Mouse (Mus musculus) intestine, embryonic 14.5 days (tissue): ENCODE results near the gene Fam19a3. TPM values are rescaled to one million over a fixed set of nuclear protein-coding genes. Genes with fewer than 3 reads are reported as not detected.

Source experiments
- ATAC-seq: fragments of 200-750 bp; cut with Nextera tagmentation; replicated peaks from 2 replicates; pipeline ENCODE4 v1.8.0; 2017; ENCODE audit warnings: low read depth, moderate number of reproducible peaks, moderate TSS enrichment, moderate library complexity; ENCODE audit not compliant: low FRiP score, low TSS enrichment
- DNase-seq: peaks from one replicate; pipeline ENCODE4 v3.0.0-alpha.2; 2018; ENCODE audit warnings: low spot score
- H3K27ac ChIP-seq: fragments of 300-500 bp; sonication (generic); 2 replicates; pipeline ENCODE4 v1.5.1; 2014; ENCODE audit warnings: low read depth, mild to moderate bottlenecking, control low read depth
- H3K27me3 ChIP-seq: fragments of 300-500 bp; sonication (generic); replicated peaks from 2 replicates; pipeline ENCODE4 v1.6.1; 2014; ENCODE audit warnings: low read length, control low read depth; ENCODE audit not compliant: control insufficient read depth, insufficient read depth
- H3K36me3 ChIP-seq: fragments of 300-500 bp; sonication (generic); 2 replicates; pipeline ENCODE4 v1.6.1; 2014; ENCODE audit warnings: low read length, control low read depth; ENCODE audit not compliant: control insufficient read depth, insufficient read depth
- H3K4me1 ChIP-seq: fragments of 300-500 bp; sonication (generic); replicated peaks from 2 replicates; pipeline ENCODE4 v1.6.1; 2014; ENCODE audit warnings: low read length, control low read depth, mixed read lengths; ENCODE audit not compliant: control insufficient read depth, insufficient read depth
- H3K4me2 ChIP-seq: fragments of 300-500 bp; sonication (generic); 2 replicates; pipeline ENCODE4 v1.6.1; 2014; ENCODE audit warnings: low read length
- H3K4me3 ChIP-seq: fragments of 300-500 bp; sonication (generic); 2 replicates; pipeline ENCODE4 v1.5.1; 2014; ENCODE audit warnings: low read depth, low read length, control low read depth, mixed read lengths
- H3K9ac ChIP-seq: fragments of 300-500 bp; sonication (generic); 2 replicates; pipeline ENCODE4 v1.6.1; 2014; ENCODE audit warnings: mild to moderate bottlenecking, low read length
- H3K9me3 ChIP-seq: fragments of 300-500 bp; sonication (generic); 2 replicates; pipeline ENCODE4 v1.6.1; 2016; ENCODE audit warnings: low read length, control low read depth; ENCODE audit not compliant: control insufficient read depth
- WGBS: fragments of 180-500 bp; shearing (Covaris S2); extraction: QIAGEN DNeasy Blood & Tissue Kit; methylation state at CpG from one replicate; pipeline ENCODE4 v1.1.7; 2014; 5-methylcytosine and 5-hydroxymethylcytosine counted together
- polyA plus RNA-seq: library from polyadenylated mRNA; unstranded; fragments of >200 nt; fragmentation: Nextera tagmentation; extraction: Ambion mirVana; gene quantifications from 2 replicates; pipeline ENCODE4 v1.2.1, GENCODE M21; 2014

The Fam19a3 gene
- polyA plus RNA-seq, 1 experiment from 2014 or later, result 0.04 TPM

DNA sequence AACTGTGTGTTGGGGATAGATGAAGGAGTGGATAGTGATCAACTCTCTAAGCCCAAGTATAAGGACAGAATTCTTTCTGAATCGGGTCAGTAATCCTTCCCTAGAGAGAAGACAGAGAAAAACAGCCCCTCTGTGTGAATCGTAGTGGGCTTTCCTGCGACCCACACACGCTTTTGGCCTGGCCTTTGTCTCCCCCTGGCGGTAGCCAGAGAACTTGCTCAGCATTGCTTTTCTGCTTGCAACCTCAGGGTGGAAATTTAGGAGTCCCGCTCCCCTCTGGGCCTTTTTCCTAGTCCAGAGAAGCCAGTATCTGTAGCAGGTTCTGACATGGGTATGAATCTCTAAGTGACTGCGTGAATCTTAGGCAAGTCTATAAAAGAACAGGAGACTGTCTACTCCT lies 1.7 kb downstream of the Fam19a3 start:
- Histone ChIP-seq H3K4me2 (no peak overlapping the region), H3K9ac (no peak overlapping the region), H3K27ac (no peak overlapping the region), H3K9me3 (no peaks in the 10 kb centered on the region), H3K4me3 (no peak overlapping the region), H3K27me3 (peaks cover 82% of the 10 kb centered on the region), H3K4me1 (peaks cover 19% of the 10 kb centered on the region; the same call in 1 of the 2 replicates), H3K36me3 (no peaks in the 10 kb centered on the region)
- no peak for ATAC-seq
- WGBS, result 1% methylated on average over 7 of the region's 7 CpGs
- DNase-seq, result peak; percentile 87

DNA sequence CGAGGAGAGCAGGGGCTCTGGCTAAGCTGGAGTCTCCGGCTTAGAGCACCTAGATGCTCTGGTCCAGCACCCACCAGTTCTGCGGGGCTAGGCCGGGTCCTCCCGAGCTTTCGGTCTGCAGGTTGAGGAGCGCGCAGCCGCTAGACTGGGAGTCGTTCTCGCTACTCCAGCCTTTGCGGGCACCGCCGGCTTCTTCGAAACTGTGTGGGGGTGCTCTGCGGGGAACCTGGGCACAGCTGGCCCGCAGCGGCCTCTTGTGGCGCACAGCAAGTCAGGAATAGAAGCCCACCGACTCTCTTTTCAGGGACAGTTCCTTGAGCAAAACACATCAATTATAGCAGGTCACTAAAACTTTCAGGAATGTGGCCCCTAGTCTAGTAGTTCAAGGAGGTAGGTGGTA lies 4.3 kb downstream of the Fam19a3 start:
- Histone ChIP-seq H3K27ac (no peak overlapping the region), H3K9me3 (no peaks in the 10 kb centered on the region), H3K4me2 (peak overlapping the region; percentile 54), H3K27me3 (peaks cover 65% of the 10 kb centered on the region), H3K4me1 (peaks cover 18% of the 10 kb centered on the region; the same call in 1 of the 2 replicates), H3K9ac (peak overlapping the region; percentile 31), H3K36me3 (no peaks in the 10 kb centered on the region), H3K4me3 (peak overlapping the region; percentile 31)
- ATAC-seq (no peak), DNase-seq (peak; percentile 75)
- WGBS, result under 1% methylated on average over 20 of the region's 20 CpGs

DNA sequence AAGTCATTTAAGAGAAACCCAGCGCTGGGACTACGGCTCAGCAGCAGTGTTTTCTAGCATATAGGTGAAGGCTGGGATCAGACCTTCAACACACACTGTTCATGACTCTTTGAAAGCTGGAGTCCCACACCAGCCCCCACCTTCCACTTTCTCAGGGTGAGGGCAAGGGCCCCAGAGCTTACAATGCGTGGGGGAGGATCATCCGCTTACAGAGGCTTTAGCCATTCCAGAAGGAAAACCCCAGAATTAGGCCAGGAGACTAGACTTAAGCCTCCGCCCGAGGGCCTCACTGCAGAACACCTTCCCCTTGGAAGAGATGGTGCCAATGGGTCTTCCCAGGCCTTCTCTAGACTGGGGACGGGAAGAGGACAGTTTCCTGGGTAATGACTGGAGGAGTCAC lies 8.3 kb downstream of the Fam19a3 start:
- Histone ChIP-seq H3K4me3 (no peak overlapping the region), H3K36me3 (no peaks in the 10 kb centered on the region), H3K27ac (no peak overlapping the region), H3K4me1 (no peaks in the 10 kb centered on the region), H3K9ac (no peak overlapping the region), H3K4me2 (no peak overlapping the region), H3K27me3 (peaks cover 28% of the 10 kb centered on the region), H3K9me3 (no peaks in the 10 kb centered on the region)
- DNase-seq (no peak), ATAC-seq (no peak)
- WGBS, result 74% methylated on average over 7 of the region's 7 CpGs

- Histone ChIP-seq H3K9me3 (no peaks in the 10 kb centered on the region), H3K27me3 (peaks cover 9% of the 10 kb centered on the region), H3K9ac (no peak overlapping the region), H3K4me1 (no peaks in the 10 kb centered on the region), H3K4me3 (no peak overlapping the region), H3K27ac (no peak overlapping the region), H3K4me2 (no peak overlapping the region), H3K36me3 (no peaks in the 10 kb centered on the region)
- 60% methylated on average over 6 of the region's 6 CpGs for WGBS
- DNase-seq (no peak), ATAC-seq (no peak)
These were observed 10.2 kb downstream of the Fam19a3 start for GRCm38 (mm10) chr3:104771460-104771859.

- H3K4me1 ChIP-seq, result no peaks in the 10 kb centered on the region
- 63% methylated on average over 3 of the region's 3 CpGs for WGBS
- H3K9me3 ChIP-seq, result no peaks in the 10 kb centered on the region
- H3K4me2 ChIP-seq, result no peak overlapping the region
- H3K9ac ChIP-seq, result no peak overlapping the region
- DNase-seq, result no peak
- no peak for ATAC-seq
- no peak overlapping the region for H3K27ac ChIP-seq
- H3K36me3 ChIP-seq, result no peaks in the 10 kb centered on the region
- H3K4me3 ChIP-seq, result no peak overlapping the region
- peaks cover 4% of the 10 kb centered on the region for H3K27me3 ChIP-seq
These were observed 10.7 kb downstream of the Fam19a3 start for GRCm38 (mm10) chr3:104770918-104771317.

- no peaks in the 10 kb centered on the region for H3K9me3 ChIP-seq
- no peak overlapping the region for H3K4me2 ChIP-seq
- H3K27me3 ChIP-seq, result no peaks in the 10 kb centered on the region
- no peak for ATAC-seq
- H3K27ac ChIP-seq, result no peak overlapping the region
- no peaks in the 10 kb centered on the region for H3K36me3 ChIP-seq
- H3K4me3 ChIP-seq, result no peak overlapping the region
- 59% methylated on average over 10 of the region's 10 CpGs for WGBS
- H3K4me1 ChIP-seq, result no peaks in the 10 kb centered on the region
- DNase-seq, result no peak
- H3K9ac ChIP-seq, result no peak overlapping the region
These were observed 11.6 kb downstream of the Fam19a3 start for GRCm38 (mm10) chr3:104770035-104770434.

GRCm38 (mm10) chr3:104769135-104769534 lies 12.5 kb downstream of the Fam19a3 start:
- no peak for DNase-seq
- no peak overlapping the region for H3K4me2 ChIP-seq
- no peaks in the 10 kb centered on the region for H3K27me3 ChIP-seq
- H3K9ac ChIP-seq, result no peak overlapping the region
- H3K9me3 ChIP-seq, result no peaks in the 10 kb centered on the region
- H3K27ac ChIP-seq, result no peak overlapping the region
- no peak overlapping the region for H3K4me3 ChIP-seq
- no peaks in the 10 kb centered on the region for H3K4me1 ChIP-seq
- no peaks in the 10 kb centered on the region for H3K36me3 ChIP-seq
- ATAC-seq, result no peak
- 70% methylated on average over 3 of the region's 3 CpGs for WGBS

- Histone ChIP-seq H3K9me3 (no peaks in the 10 kb centered on the region), H3K4me1 (no peaks in the 10 kb centered on the region), H3K4me2 (no peak overlapping the region), H3K36me3 (no peaks in the 10 kb centered on the region), H3K4me3 (no peak overlapping the region), H3K9ac (no peak overlapping the region), H3K27ac (no peak overlapping the region), H3K27me3 (no peaks in the 10 kb centered on the region)
- no peak for DNase-seq
- 84% methylated on average over 4 of the region's 4 CpGs for WGBS
- ATAC-seq, result no peak
These were observed 13.9 kb downstream of the Fam19a3 start for GRCm38 (mm10) chr3:104767716-104768115.

GRCm38 (mm10) chr3:104767141-104767540 lies 14.5 kb downstream of the Fam19a3 start:
- no peaks in the 10 kb centered on the region for H3K9me3 ChIP-seq
- ATAC-seq, result no peak
- no peaks in the 10 kb centered on the region for H3K27me3 ChIP-seq
- no peaks in the 10 kb centered on the region for H3K4me1 ChIP-seq
- no peak overlapping the region for H3K27ac ChIP-seq
- H3K9ac ChIP-seq, result no peak overlapping the region
- no peaks in the 10 kb centered on the region for H3K36me3 ChIP-seq
- WGBS, result 63% methylated on average over 2 of the region's 2 CpGs
- H3K4me2 ChIP-seq, result no peak overlapping the region
- no peak overlapping the region for H3K4me3 ChIP-seq
- DNase-seq, result no peak
